Mouse (Mus musculus) retina, embryonic 14.5 days (tissue): ENCODE results near the gene Fosl1.

Experiments used
- DNase-seq: peaks from one replicate; pipeline ENCODE4 v3.0.0-alpha.2; 2015; ENCODE audit warnings: low spot score

Gene Fosl1

GRCm38 (mm10) chr19:5456922-5457745 lies 9.8 kb downstream of the Fosl1 start:
- peak; percentile 96 for DNase-seq

DNA sequence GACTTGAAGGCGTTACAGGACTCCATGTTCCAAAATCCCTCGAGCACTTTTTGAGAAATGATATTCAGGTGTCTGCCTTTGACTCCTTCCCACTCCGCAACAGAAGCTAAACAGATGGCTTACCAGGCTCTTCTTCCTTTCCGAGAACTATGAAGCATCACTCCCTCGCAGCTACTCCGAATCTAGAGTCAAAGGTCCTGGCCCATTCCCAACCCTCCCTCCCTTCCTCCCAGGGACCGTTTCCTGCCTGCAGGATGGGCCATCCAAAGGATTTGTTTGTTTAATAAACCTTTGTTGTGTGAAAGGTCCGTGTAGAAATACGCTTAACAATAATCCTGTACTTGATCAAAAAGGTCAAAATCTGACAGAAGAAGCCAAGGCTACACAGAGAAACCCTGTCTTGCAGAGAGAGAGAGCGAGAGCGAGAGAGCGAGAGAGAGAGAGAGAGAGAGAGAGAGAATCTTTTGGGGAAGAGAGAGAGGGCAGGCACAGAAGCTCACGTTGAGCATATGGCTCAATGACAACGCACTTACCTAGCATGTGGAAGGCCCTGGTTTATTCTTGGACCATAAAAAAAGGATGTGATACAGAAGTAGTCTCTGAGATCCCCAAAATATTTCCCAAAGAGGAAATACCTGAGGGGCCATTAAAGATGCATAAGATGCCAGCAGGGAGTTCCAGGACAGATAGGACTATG lies 10.5 kb downstream of the Fosl1 start, which contains the start of gene Ccdc85b:
Gene Ccdc85b, minus strand, starts transcription at position 149 of the 697 bp plus-strand sequence.
- DNase-seq: no peak

GRCm38 (mm10) chr19:5459019-5459418 lies 11.7 kb downstream of the Fosl1 start:
- no peak for DNase-seq

GRCm38 (mm10) chr19:5459896-5460295 lies 12.5 kb downstream of the Fosl1 start:
- DNase-seq: no peak

GRCm38 (mm10) chr19:5460465-5460911 lies 13.1 kb downstream of the Fosl1 start, which contains the start of gene Fibp:
Gene Fibp, plus strand, starts transcription at chr19:5460615.
- DNase-seq: peak; percentile 93

DNA sequence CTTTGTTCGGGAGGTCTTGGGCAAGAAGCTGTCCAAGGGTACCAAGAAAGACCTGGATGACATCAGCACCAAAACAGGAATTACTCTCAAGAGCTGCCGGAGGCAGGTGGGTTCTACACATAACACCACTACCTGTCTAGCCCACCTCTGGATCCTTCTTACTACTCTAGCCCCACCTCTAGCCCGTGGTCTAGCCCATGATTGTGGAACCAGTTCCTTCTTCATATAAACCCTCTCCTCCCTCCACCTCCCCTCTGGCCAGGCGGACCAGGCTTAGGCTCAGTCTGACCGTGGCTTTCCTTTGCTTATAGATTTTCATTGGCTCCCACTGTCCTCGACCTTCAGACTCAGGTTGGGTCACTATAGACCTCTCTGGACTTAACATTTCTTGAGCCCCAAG lies 14.1 kb downstream of the Fosl1 start:
- no peak for DNase-seq

DNA sequence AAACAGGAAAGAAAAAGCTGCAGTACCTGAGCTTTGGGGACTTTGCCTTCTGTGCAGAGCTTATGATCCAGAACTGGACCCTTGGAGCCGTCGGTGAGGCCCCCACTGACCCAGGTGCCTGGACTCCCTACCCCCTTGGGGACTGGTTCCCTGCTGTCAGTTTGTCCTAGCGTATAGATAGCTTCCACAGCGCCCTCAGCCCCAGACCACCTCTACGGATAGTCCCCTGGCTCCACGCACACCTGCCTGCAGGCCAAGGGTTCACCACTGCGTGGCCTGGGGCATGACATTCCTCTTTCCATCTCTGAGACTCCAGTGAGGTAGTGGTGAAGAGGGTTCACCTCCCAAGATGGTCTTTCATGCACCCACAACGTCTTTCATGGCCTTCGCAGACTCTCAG lies 15.9 kb downstream of the Fosl1 start:
- DNase-seq: no peak

- DNase-seq: peak; percentile 92
These were observed 16.6 kb downstream of the Fosl1 start for GRCm38 (mm10) chr19:5463791-5464562.

DNA sequence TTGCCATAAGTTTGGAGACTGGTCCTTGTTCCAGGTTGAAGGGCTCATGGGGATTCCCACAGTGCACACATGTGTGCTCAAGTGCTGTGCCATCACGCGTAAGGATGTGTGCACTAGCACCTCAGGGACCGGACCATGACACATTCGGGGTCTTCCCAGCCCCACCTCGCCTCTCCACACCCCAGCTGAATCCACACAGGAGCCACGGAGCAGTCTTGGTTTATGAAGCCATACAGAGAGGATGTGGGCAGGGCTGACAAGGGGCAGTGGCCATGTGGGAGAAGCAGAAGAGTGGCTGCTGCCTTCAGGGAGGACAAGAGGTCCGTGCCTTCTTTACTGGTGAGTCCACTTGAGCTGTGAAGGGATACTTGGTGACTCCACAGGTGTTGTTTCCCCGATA lies 17.7 kb downstream of the Fosl1 start:
- DNase-seq: no peak

- no peak for DNase-seq
These were observed 19.7 kb downstream of the Fosl1 start for GRCm38 (mm10) chr19:5466916-5467500.

DNA sequence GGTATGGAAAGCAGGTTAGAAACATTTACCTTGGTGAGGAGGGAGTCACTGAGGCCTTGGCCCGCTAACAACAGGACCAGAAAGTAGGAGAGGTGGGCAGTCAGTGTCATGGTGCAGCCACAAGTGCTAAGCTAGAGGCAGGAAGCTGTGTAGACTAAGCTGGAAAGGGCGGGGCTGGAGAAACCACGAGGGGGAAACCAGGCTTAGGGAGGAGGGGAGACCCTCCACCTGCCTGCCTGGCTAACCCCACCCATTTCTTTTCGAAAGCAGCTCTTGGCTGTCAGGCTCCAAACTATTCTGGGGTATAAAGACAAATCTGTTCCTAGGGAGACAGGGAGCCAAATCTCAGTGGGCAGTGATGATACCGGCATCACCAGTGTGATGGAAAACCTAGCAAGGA lies 21.0 kb downstream of the Fosl1 start, which contains the start of gene Ctsw:
Gene Ctsw, minus strand, starts transcription at position 134 of the 400 bp plus-strand sequence.
- no peak for DNase-seq

DNA sequence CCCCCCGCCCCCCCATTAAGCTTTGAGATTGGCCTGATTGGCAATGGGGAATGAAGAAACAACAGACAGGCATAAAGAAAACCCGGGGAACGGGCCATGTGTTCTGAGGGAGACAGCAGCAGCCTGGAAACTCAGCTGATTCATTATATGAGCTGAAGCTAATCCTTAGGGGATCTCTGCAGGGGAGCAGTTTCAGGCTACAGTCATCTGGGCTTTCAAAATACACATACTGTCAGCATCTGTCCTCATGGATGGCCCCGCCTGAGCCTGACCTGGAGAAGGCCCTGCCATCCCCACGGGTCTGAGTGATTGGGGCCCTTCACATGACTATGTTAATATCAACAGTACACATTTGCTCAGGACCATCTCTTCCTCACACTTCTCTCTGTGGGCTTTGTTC lies 24.5 kb downstream of the Fosl1 start:
- no peak for DNase-seq

- DNase-seq: no peak
These were observed 25.5 kb downstream of the Fosl1 start for GRCm38 (mm10) chr19:5472857-5473256.

DNA sequence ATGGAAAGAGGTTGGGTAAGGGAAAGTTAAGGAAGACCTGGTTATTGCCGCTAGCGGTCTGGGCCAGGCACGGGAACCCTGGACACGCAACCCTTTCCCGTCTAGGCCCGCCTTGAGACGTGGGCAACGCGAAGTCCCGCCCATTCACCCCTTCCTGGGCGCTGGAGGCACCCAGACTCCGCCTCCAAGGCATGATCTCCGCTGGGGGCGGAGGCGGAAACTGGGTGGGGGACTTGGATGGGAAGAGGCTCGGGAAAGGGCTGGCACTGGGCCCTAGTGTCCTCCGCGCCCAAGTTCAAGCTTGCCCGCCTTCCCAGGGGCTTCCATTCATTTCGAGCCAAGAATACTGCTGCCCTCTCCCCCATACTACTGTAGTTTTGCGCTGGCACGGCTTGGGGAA lies 26.4 kb downstream of the Fosl1 start, which contains the start of gene Efemp2:
Gene Efemp2, plus strand, starts transcription at position 235 of the 400 bp plus-strand sequence.
- peak; percentile 81 for DNase-seq

GRCm38 (mm10) chr19:5474281-5475068 lies 27.1 kb downstream of the Fosl1 start:
- DNase-seq: peak; percentile 62

- peak; percentile 34 for DNase-seq
These were observed 27.8 kb downstream of the Fosl1 start for GRCm38 (mm10) chr19:5475069-5475714.

- no peak for DNase-seq
These were observed 29.8 kb downstream of the Fosl1 start for GRCm38 (mm10) chr19:5477004-5477667.

DNA sequence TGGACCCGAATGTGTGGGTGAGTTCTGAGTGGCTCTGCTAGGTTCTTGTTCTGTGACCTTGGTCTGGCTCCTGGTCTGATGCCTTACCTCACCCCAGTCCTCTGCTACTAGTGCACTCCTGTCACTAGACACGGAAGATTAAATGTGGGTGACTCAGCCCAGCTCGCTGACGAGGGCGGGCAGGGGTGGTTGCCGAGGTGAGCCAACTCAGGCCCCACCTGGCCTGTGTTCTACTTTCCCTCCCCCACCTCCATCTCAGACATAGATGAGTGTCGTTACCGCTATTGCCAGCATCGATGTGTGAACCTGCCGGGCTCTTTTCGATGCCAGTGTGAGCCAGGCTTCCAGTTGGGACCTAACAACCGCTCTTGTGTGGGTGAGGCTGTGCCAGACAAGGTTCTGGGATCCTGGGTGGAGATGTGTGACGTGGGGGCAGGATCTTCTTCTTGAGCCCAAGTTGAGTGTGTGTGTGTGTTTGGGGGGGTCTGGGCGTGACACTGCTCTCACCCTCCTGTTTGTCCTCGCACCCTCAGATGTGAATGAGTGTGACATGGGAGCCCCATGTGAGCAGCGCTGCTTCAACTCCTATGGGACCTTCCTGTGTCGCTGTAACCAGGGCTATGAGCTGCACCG lies 30.4 kb downstream of the Fosl1 start:
- DNase-seq: no peak

- no peak for DNase-seq
These were observed 32.7 kb downstream of the Fosl1 start for GRCm38 (mm10) chr19:5480016-5480415.
